Comparison of ENCODE assay signal across 8 mouse cellular contexts in the genomic region with DNA sequence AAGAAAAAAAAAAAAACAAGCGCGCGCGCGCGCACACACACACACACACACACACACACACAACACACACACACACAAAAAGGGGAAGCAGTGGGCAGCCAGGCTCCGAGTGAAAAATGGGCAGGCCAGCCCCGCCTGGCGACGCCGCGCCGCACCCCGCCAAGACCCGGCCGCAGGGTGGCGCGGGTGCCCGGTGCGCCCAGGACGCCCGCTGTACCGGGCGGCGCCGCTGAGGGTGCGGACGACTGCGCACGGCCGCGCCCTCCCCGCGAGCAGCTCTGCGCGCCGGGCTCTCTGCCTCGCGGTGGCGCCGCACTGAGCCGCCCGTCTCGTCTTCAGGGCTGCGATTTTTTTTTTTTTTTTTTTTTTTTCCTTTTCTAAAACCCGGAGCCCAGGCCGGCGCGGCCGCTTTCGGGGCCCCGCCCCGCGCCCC. TPM values are rescaled to one million over a fixed set of nuclear protein-coding genes. Genes with fewer than 3 reads are reported as not detected.
DNase-seq lines count a peak whose midpoint lies in the region; ATAC-seq and TF ChIP-seq lines count a peak whose summit lies in the region.

No protein-coding gene starts in this region.

- TF ChIP-seq CTCF in cerebellum, adult 2 months (IDR thresholded peaks at IDR 0.05; ENCODE audit: borderline replicate concordance, insufficient read depth, low read depth, low read length) = no peak
- TF ChIP-seq CTCF in cortical plate, adult 2 months (IDR thresholded peaks at IDR 0.05; ENCODE audit: extremely low read depth, insufficient read depth, low read length) = no peak

- under 1% methylated on average over 51 of the region's 54 CpGs for WGBS in cerebellum, adult 2 months
- under 1% methylated on average over 35 of the region's 54 CpGs for WGBS in hindbrain, embryonic 14.5 days
- under 1% methylated on average over 54 of the region's 54 CpGs for WGBS in liver, embryonic 15.5 days (ENCODE audit: insufficient replicate concordance)
- WGBS in neural tube, embryonic 13.5 days = under 1% methylated on average over 48 of the region's 54 CpGs

- no peaks in the 10 kb centered on the region for H3K27me3 ChIP-seq in cerebellum, adult 2 months (ENCODE audit: control insufficient read depth, insufficient read depth, low read length)
- H3K27me3 ChIP-seq in hindbrain, embryonic 14.5 days (ENCODE audit: control insufficient read depth, insufficient read depth, low read length) = peaks cover 51% of the 10 kb centered on the region
- H3K27me3 ChIP-seq in liver, embryonic 15.5 days = peaks cover 92% of the 10 kb centered on the region
- peaks cover 88% of the 10 kb centered on the region for H3K27me3 ChIP-seq in neural tube, embryonic 13.5 days

- peak overlapping the region; percentile 84 for H3K27ac ChIP-seq in cerebellum, adult 2 months (ENCODE audit: insufficient read depth, low read length)
- peak overlapping the region; percentile 86 for H3K27ac ChIP-seq in cortical plate, adult 2 months (ENCODE audit: insufficient read depth, low read length)
- H3K27ac ChIP-seq in hindbrain, embryonic 14.5 days = peak overlapping the region; percentile 71
- H3K27ac ChIP-seq in liver, embryonic 15.5 days (replicated peaks) = peak overlapping the region; percentile 82
- H3K27ac ChIP-seq in neural tube, embryonic 13.5 days (replicated peaks) = peak overlapping the region; percentile 76

- H3K4me3 ChIP-seq in cerebellum, adult 2 months (replicated peaks; ENCODE audit: insufficient read depth, low read depth, low read length) = peak overlapping the region; percentile 65
- H3K4me3 ChIP-seq in cortical plate, adult 2 months (ENCODE audit: insufficient read depth, low read length) = peak overlapping the region; percentile 33
- H3K4me3 ChIP-seq in hindbrain, embryonic 14.5 days (replicated peaks; ENCODE audit: low read length) = peak overlapping the region; percentile 62
- H3K4me3 ChIP-seq in liver, embryonic 15.5 days (replicated peaks) = peak overlapping the region; percentile 60
- H3K4me3 ChIP-seq in neural tube, embryonic 13.5 days = peak overlapping the region; percentile 57

- peak overlapping the region; percentile 89 for H3K4me2 ChIP-seq in hindbrain, embryonic 14.5 days (replicated peaks)
- peak overlapping the region; percentile 75 for H3K4me2 ChIP-seq in liver, embryonic 15.5 days
- peak overlapping the region; percentile 90 for H3K4me2 ChIP-seq in neural tube, embryonic 13.5 days

- H3K9ac ChIP-seq in hindbrain, embryonic 14.5 days = peak overlapping the region; percentile 70
- no peak overlapping the region for H3K9ac ChIP-seq in liver, embryonic 15.5 days
- peak overlapping the region; percentile 76 for H3K9ac ChIP-seq in neural tube, embryonic 13.5 days

- H3K9me3 ChIP-seq in hindbrain, embryonic 14.5 days (ENCODE audit: control insufficient read depth, low read length) = no peaks in the 10 kb centered on the region
- no peaks in the 10 kb centered on the region for H3K9me3 ChIP-seq in liver, embryonic 15.5 days (replicated peaks)
- no peaks in the 10 kb centered on the region for H3K9me3 ChIP-seq in neural tube, embryonic 13.5 days

- H3K4me1 ChIP-seq in cerebellum, adult 2 months (ENCODE audit: control insufficient read depth, insufficient read depth, low read length) = no peaks in the 10 kb centered on the region
- H3K4me1 ChIP-seq in cortical plate, adult 2 months (ENCODE audit: control insufficient read depth, insufficient read depth, low read length) = peaks cover 5% of the 10 kb centered on the region; the same call in 1 of the 2 replicates
- H3K4me1 ChIP-seq in hindbrain, embryonic 14.5 days (replicated peaks; ENCODE audit: control insufficient read depth, insufficient read depth, low read length) = peaks cover 15% of the 10 kb centered on the region; the same call in 1 of the 2 replicates
- peaks cover 16% of the 10 kb centered on the region for H3K4me1 ChIP-seq in liver, embryonic 15.5 days (replicated peaks)
- peaks cover 40% of the 10 kb centered on the region for H3K4me1 ChIP-seq in neural tube, embryonic 13.5 days (replicated peaks)

- DNase-seq in cerebellum, adult 2 months = no peak
- no peak for DNase-seq in cerebellum, postnatal 14 days
- DNase-seq in A20 (ENCODE audit: low read depth, low spot score) = peak; percentile 84
- DNase-seq in hindbrain, embryonic 14.5 days (ENCODE audit: low spot score) = peak; percentile 30
- no peak for DNase-seq in right cerebral cortex, adult 18-20 months

- peak; percentile 54 for ATAC-seq in hindbrain, embryonic 14.5 days (ENCODE audit: low FRiP score)
- ATAC-seq in liver, embryonic 15.5 days (ENCODE audit: insufficient read depth) = peak; percentile 23; the same call in 1 of the 2 replicates
- ATAC-seq in neural tube, embryonic 13.5 days (ENCODE audit: low read depth) = peak; percentile 52

- H3K36me3 ChIP-seq in hindbrain, embryonic 14.5 days (replicated peaks; ENCODE audit: control insufficient read depth, insufficient read depth) = no peaks in the 10 kb centered on the region
- H3K36me3 ChIP-seq in liver, embryonic 15.5 days (replicated peaks) = no peaks in the 10 kb centered on the region
- no peaks in the 10 kb centered on the region for H3K36me3 ChIP-seq in neural tube, embryonic 13.5 days

- no peak for TF ChIP-seq POLR2A in cerebellum, adult 2 months (IDR thresholded peaks at IDR 0.05; ENCODE audit: borderline replicate concordance, insufficient read depth, low read length)
- no peak for TF ChIP-seq POLR2A in cortical plate, adult 2 months (IDR thresholded peaks at IDR 0.05; ENCODE audit: extremely low read depth, insufficient read depth, low read length)

RNA-seq across cellular contexts. Expression of a gene that starts 0.7 kb away (rescaled TPM):
- 2.8 and 3.5 TPM in 2 replicates for polyA plus RNA-seq in cerebellum, adult 2 months (2012; rRNA removed)
- 11.6 and 13.1 TPM in 2 replicates for polyA plus RNA-seq in cortical plate, adult 2 months (2012; rRNA removed)
- 0.80 and 1.1 TPM in 2 replicates for polyA plus RNA-seq in hindbrain, embryonic 14.5 days (2014; fragmentation: Nextera tagmentation; extraction: Ambion mirVana)
- 0.58 and 0.62 TPM in 2 replicates for polyA plus RNA-seq in liver, embryonic 15.5 days (2015; fragmentation: Nextera tagmentation; extraction: Ambion mirVana)
- polyA plus RNA-seq in neural tube, embryonic 13.5 days (2015; fragmentation: Nextera tagmentation; extraction: Ambion mirVana) = 0.54 and 0.62 TPM in 2 replicates

Comparison
In these comparisons a context has a peak if more than half of its experiments do, and no peak if none do; other contexts are left out.
1. DNase-seq: peak in A20 (single experiment) and hindbrain, embryonic 14.5 days (single experiment); none in cerebellum, adult 2 months (0 of 2), cerebellum, postnatal 14 days (0 of 2) and right cerebral cortex, adult 18-20 months (single experiment).
2. Peak in every context shown above with its lines, with median percentiles within 50 percentile points of each other: H3K27ac ChIP-seq, H3K4me3 ChIP-seq, ATAC-seq and H3K4me2 ChIP-seq.